Mouse (Mus musculus) heart, embryonic 13.5 days (tissue): ENCODE data around the gene Ykt6. TPM values are rescaled to one million over a fixed set of nuclear protein-coding genes. Genes with fewer than 3 reads are reported as not detected.
A peak's percentile ranks its signal among the peaks of the same experiment; 100 is the strongest.

Experiments
- ATAC-seq: fragments of 200-750 bp; cut with Nextera tagmentation; 2 replicates; pipeline ENCODE4 v1.8.0; 2017; ENCODE audit warnings: moderate TSS enrichment; ENCODE audit not compliant: insufficient number of reproducible peaks, low FRiP score, low TSS enrichment; ENCODE audit errors: extremely low read depth
- H3K27ac ChIP-seq: fragments of 300-500 bp; sonication (generic); replicated peaks from 2 replicates; pipeline ENCODE4 v1.5.1; 2015; ENCODE audit warnings: moderate library complexity, mild to moderate bottlenecking, inconsistent platforms
- H3K27me3 ChIP-seq: fragments of 300-500 bp; sonication (generic); replicated peaks from 2 replicates; pipeline ENCODE4 v1.6.1; 2015; ENCODE audit warnings: mild to moderate bottlenecking, inconsistent platforms
- H3K36me3 ChIP-seq: fragments of 300-500 bp; sonication (generic); 2 replicates; pipeline ENCODE4 v1.6.1; 2015; ENCODE audit warnings: mild to moderate bottlenecking, inconsistent platforms
- H3K4me1 ChIP-seq: fragments of 300-500 bp; sonication (generic); 2 replicates; pipeline ENCODE4 v1.6.1; 2015; ENCODE audit warnings: inconsistent platforms
- H3K4me2 ChIP-seq: fragments of 300-500 bp; sonication (generic); 2 replicates; pipeline ENCODE4 v1.6.1; 2015; ENCODE audit warnings: inconsistent platforms, mild to moderate bottlenecking, moderate library complexity
- H3K4me3 ChIP-seq: fragments of 300-500 bp; sonication (generic); 2 replicates; pipeline ENCODE4 v1.5.1; 2015; ENCODE audit warnings: moderate library complexity, mild to moderate bottlenecking, inconsistent platforms
- H3K9ac ChIP-seq: fragments of 300-500 bp; sonication (generic); 2 replicates; pipeline ENCODE4 v1.6.1; 2015; ENCODE audit warnings: inconsistent platforms, mild to moderate bottlenecking, moderate library complexity
- H3K9me3 ChIP-seq: fragments of 300-500 bp; sonication (generic); 2 replicates; pipeline ENCODE4 v1.6.1; 2016; ENCODE audit warnings: inconsistent platforms
- WGBS: fragments of 180-500 bp; shearing (Covaris S2); methylation state at CpG from one replicate; pipeline ENCODE4 v1.1.7; 2015; ENCODE audit warnings: mixed read lengths; 5-methylcytosine and 5-hydroxymethylcytosine counted together
- polyA plus RNA-seq: library from polyadenylated mRNA; unstranded; fragments of >200 nt; fragmentation: Nextera tagmentation; extraction: Ambion mirVana; gene quantifications from 2 replicates; pipeline ENCODE4 v1.2.1, GENCODE M21; 2015

Gene Ykt6
- polyA plus RNA-seq, 1 experiment from 2014 or later: 39.1 TPM

GRCm38 (mm10) chr11:5949586-5950352 is 5.7 kb upstream of the Ykt6 start, which contains the start of gene Gck:
TSS of gene Gck (minus strand) at chr11:5950081.
- Histone ChIP-seq H3K4me3 (no peak within 1 kb of the TSS), H3K4me1 (peaks cover 42% of the 10 kb centered on the region), H3K9ac (no peak within 1 kb of the TSS), H3K4me2 (no peak within 1 kb of the TSS), H3K27ac (no peak within 1 kb of the TSS), H3K27me3 (0 out of 2 replicates have a peak, but pooled peaks cover 3% of the 10 kb centered on the region), H3K36me3 (no peaks in the 10 kb centered on the region), H3K9me3 (no peaks in the 10 kb centered on the region)
- ATAC-seq: no peak; the same call in 1 of the 2 replicates
- 54% methylated on average over 8 of the region's 8 CpGs for WGBS

- peak overlapping the region; percentile 53; the same call in 1 of the 2 replicates for H3K9ac ChIP-seq
- peaks cover 60% of the 10 kb centered on the region for H3K4me1 ChIP-seq
- H3K9me3 ChIP-seq: no peaks in the 10 kb centered on the region
- 0 out of 2 replicates have a peak, but pooled peaks cover 3% of the 10 kb centered on the region for H3K27me3 ChIP-seq
- 14% methylated on average over 5 of the region's 5 CpGs for WGBS
- no peak for ATAC-seq
- H3K4me2 ChIP-seq: peak overlapping the region; percentile 16; the same call in 1 of the 2 replicates
- H3K27ac ChIP-seq: peak overlapping the region; percentile 67
- no peak overlapping the region for H3K4me3 ChIP-seq
- H3K36me3 ChIP-seq: peaks cover 5% of the 10 kb centered on the region
These were observed 3.0 kb upstream of the Ykt6 start for GRCm38 (mm10) chr11:5952501-5952900.

DNA sequence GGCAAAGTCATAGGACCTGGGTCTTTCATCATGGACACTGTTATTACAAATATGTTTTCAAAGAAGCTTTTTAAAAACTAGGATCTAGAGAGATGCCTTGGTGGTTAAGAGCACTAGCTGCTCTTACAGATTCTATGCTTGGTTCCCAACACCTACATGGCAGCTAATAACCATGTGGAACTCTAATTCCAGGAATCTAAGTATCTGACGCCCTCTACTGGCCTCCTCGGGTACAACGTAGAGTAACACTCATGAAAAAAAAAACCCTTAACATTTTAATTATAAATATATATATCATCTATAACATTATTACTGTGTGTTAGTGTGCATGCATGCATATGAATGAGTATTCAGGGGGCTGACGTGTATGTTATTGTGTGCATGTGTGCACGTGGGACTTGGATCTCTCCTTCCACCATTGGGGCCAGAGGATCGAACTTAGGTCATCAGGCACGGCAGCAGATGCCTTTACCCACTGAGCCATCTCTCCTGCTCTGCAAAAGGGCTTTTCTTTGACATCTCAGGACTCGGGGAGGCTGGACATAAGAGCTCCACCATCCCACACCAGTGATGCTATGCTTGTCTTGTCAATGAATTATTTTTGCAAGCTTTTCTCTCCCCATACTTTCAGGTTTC is 2.2 kb upstream of the Ykt6 start:
- Histone ChIP-seq H3K4me3 (no peak overlapping the region), H3K27me3 (0 out of 2 replicates have a peak, but pooled peaks cover 3% of the 10 kb centered on the region), H3K27ac (peak overlapping the region; percentile 67), H3K4me1 (peaks cover 63% of the 10 kb centered on the region), H3K9ac (no peak overlapping the region), H3K36me3 (peaks cover 6% of the 10 kb centered on the region), H3K4me2 (no peak overlapping the region), H3K9me3 (no peaks in the 10 kb centered on the region)
- no peak for ATAC-seq
- 35% methylated on average over 8 of the region's 8 CpGs for WGBS

DNA sequence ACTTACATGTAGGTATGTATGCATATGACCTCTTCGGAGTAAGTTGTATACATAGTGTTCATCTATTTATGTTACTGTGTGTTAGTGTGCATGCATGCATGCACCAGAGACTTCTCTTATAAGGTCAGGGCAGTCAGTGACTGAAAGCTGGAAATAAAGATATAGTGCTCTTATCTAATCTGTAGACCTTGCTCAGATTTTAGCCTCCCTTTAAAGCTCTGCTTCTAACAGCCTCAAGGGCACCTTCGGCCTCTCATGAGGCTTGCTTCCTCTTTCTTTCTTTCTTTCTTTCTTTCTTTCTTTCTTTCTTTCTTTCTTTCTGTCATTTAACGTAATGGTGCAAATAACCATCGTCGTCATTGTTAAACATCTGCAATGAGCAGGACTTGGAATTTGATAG is 1.1 kb upstream of the Ykt6 start:
- Histone ChIP-seq H3K27me3 (0 out of 2 replicates have a peak, but pooled peaks cover 1% of the 10 kb centered on the region), H3K9me3 (no peaks in the 10 kb centered on the region), H3K4me2 (peak overlapping the region; percentile 90), H3K36me3 (peaks cover 12% of the 10 kb centered on the region), H3K4me1 (peaks cover 63% of the 10 kb centered on the region), H3K4me3 (no peak overlapping the region), H3K9ac (0 out of 2 replicates have a peak overlapping the region, but pooled peaks have one; percentile 98), H3K27ac (peak overlapping the region; percentile 94)
- ATAC-seq: no peak
- 66% methylated on average over 5 of the region's 5 CpGs for WGBS

DNA sequence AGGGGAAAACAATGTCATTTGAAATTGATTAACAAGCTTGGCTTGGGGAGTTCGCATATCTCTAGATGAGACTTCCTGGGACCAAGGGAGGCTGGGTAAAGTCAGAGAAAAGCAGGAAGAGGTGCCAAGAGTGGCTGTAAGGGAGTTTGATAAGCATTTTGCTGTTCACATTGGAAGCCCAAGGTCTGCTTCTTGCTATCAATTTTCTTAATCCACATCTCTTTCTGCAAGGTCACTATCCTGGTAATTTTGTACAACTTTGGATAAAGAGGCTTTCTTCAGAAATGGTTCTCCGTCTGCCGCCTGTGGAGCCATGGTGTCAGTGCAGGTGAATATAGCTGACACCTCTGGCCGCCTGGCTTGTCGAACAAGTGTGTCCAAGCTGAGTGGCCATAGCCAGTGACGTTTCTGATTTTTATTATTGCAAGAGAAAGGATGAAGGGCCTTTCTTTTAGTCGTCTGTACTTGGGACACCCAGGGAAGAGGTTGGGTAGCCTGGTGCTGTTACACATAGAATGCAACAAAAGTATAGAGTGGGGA is 458 bp upstream of the Ykt6 start:
- H3K36me3 ChIP-seq: peaks cover 17% of the 10 kb centered on the region
- no peaks in the 10 kb centered on the region for H3K9me3 ChIP-seq
- peak overlapping the region; percentile 98 for H3K9ac ChIP-seq
- peak overlapping the region; percentile 87 for H3K4me3 ChIP-seq
- H3K27ac ChIP-seq: peak overlapping the region; percentile 94
- WGBS: 3% methylated on average over 7 of the region's 7 CpGs
- H3K4me1 ChIP-seq: peaks cover 57% of the 10 kb centered on the region
- no peaks in the 10 kb centered on the region for H3K27me3 ChIP-seq
- peak overlapping the region; percentile 90 for H3K4me2 ChIP-seq
- peak; percentile 39; the same call in 1 of the 2 replicates for ATAC-seq

- no peaks in the 10 kb centered on the region for H3K9me3 ChIP-seq
- ATAC-seq: no peak
- H3K4me2 ChIP-seq: no peak overlapping the region
- peaks cover 25% of the 10 kb centered on the region for H3K4me1 ChIP-seq
- H3K36me3 ChIP-seq: peaks cover 67% of the 10 kb centered on the region
- no peak overlapping the region for H3K27ac ChIP-seq
- 70% methylated on average over 2 of the region's 2 CpGs for WGBS
- no peak overlapping the region for H3K4me3 ChIP-seq
- no peaks in the 10 kb centered on the region for H3K27me3 ChIP-seq
- H3K9ac ChIP-seq: no peak overlapping the region
These were observed 4.6 kb downstream of the Ykt6 start for GRCm38 (mm10) chr11:5960051-5960450.

DNA sequence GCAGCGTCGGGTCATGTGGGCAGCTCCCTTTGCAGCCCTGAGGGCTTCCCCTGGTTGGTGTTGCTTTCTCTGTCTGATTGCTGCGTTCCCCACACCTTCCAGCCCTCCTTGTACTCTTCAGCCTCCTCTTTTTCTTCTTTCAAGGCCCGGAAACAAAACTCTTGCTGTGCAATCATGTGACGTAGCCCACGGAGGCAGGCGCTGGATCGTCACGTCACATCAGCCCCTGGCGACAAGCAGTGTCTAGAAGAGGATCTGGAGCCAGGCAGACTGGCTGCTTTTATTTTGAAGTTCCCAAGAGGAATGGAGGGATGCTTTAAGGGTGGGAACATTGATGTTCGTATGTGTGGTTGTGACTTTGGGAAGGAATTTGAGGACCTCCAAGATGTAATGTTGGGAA is 10.4 kb downstream of the Ykt6 start:
- H3K4me3 ChIP-seq: no peak overlapping the region

DNA sequence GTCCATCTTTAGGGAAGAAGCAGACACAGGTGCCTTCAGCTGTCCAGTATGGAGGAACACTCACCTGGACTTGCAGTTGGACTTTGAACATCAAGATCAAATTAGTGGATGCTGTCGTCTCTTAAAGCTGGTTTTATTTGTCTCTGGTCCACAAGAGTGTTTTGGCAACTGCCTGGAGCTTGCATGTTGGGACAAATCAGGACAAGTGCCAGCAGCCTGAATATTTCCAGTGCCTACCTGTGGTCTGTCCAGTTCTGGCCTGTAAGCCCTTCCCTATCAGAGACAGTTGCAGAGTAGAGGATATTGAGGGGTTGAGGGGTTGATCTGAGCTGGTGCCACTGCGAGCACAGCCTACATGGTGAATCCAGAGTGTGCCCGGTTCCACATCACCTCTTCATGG is 11.3 kb downstream of the Ykt6 start:
- Histone ChIP-seq H3K4me1 (no peaks in the 10 kb centered on the region), H3K9ac (no peak overlapping the region), H3K9me3 (no peaks in the 10 kb centered on the region), H3K36me3 (peaks cover 89% of the 10 kb centered on the region), H3K27me3 (no peaks in the 10 kb centered on the region), H3K4me2 (no peak overlapping the region), H3K4me3 (no peak overlapping the region), H3K27ac (no peak overlapping the region)
- WGBS: 89% methylated on average over 3 of the region's 3 CpGs
- ATAC-seq: no peak

More for the DNA sequence above, 10.4 kb downstream of the Ykt6 start:
- Histone ChIP-seq H3K4me2 (no peak overlapping the region), H3K9me3 (no peaks in the 10 kb centered on the region), H3K4me1 (no peaks in the 10 kb centered on the region), H3K27me3 (no peaks in the 10 kb centered on the region), H3K9ac (no peak overlapping the region), H3K27ac (no peak overlapping the region), H3K36me3 (peaks cover 97% of the 10 kb centered on the region)
- no peak for ATAC-seq
- 75% methylated on average over 11 of the region's 11 CpGs for WGBS

- Histone ChIP-seq H3K27ac (no peak overlapping the region), H3K27me3 (no peaks in the 10 kb centered on the region), H3K9ac (no peak overlapping the region), H3K9me3 (no peaks in the 10 kb centered on the region), H3K36me3 (peaks cover 78% of the 10 kb centered on the region), H3K4me3 (no peak overlapping the region), H3K4me2 (no peak overlapping the region), H3K4me1 (0 out of 2 replicates have a peak, but pooled peaks cover 9% of the 10 kb centered on the region)
- 72% methylated on average over 6 of the region's 6 CpGs for WGBS
- ATAC-seq: no peak
These were observed 12.7 kb downstream of the Ykt6 start for GRCm38 (mm10) chr11:5968223-5968622.

DNA sequence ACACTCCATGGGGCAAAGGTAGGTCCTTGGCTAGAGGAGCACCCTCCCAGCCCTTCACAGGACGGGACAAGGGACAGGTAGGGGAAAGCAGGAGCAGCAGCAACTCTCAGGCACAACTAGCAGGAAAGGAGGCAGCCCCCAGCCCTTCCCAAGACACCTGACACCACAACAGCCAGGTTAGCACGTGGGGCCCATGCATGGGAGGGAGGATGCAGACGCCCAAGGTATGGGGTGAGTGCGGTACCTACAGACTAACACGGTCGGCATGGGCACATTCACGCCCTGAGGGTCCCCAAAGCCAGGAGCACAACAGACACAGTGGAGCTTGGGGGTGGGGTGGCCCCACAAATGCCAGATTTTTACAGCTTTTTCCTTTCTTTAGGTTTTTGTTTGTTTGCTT is 15.7 kb downstream of the Ykt6 start:
- Histone ChIP-seq H3K27ac (no peak overlapping the region), H3K27me3 (no peaks in the 10 kb centered on the region), H3K4me1 (peaks cover 12% of the 10 kb centered on the region), H3K4me3 (no peak overlapping the region), H3K36me3 (peaks cover 48% of the 10 kb centered on the region), H3K9ac (no peak overlapping the region), H3K4me2 (no peak overlapping the region), H3K9me3 (no peaks in the 10 kb centered on the region)
- no peak for ATAC-seq
- WGBS: 60% methylated on average over 7 of the region's 7 CpGs

DNA sequence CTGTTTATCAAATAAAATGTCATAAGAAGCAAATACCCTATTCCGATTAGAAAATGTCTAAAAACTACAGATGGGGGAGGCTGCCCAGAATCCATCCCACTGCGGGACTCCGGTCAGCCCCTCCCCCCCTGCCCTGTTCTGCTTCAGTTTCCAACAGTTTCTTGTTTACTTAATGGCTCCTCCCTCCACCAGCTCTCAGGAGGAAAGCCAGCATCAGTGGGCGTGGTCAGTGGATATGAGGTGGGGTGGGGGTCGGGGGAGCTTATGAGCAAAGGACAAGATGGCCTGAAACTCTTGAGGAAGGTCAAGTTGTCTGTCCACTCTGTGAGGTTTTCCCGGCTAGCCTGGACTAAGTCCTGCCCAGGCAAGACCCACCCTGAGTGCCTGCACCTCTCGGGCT is 17.7 kb downstream of the Ykt6 start:
- ATAC-seq: no peak
- Histone ChIP-seq H3K4me1 (peaks cover 15% of the 10 kb centered on the region), H3K9ac (no peak overlapping the region), H3K9me3 (no peaks in the 10 kb centered on the region), H3K27ac (no peak overlapping the region), H3K4me2 (no peak overlapping the region), H3K4me3 (no peak overlapping the region), H3K36me3 (peaks cover 28% of the 10 kb centered on the region), H3K27me3 (no peaks in the 10 kb centered on the region)
- WGBS: 46% methylated on average over 7 of the region's 7 CpGs
